Mouse (Mus musculus): Measurements from ENCODE around the gene Taf11.

GRCm38 (mm10) chr17:27883129-27883528 is 26.5 kb downstream of the Taf11 start:
- no peak for TF ChIP-seq CTCF (IDR thresholded peaks at IDR 0.05; ENCODE audit: low read depth, low read length)
- no peak for TF ChIP-seq POLR2A (IDR thresholded peaks at IDR 0.05; ENCODE audit: insufficient read depth, low read length)
- no peak for TF ChIP-seq EP300 (IDR thresholded peaks at IDR 0.05; ENCODE audit: insufficient read depth, low read depth, low read length)

Measured in ES-Bruce4 (cell line).